Mouse (Mus musculus) fat pad, adult 2 months (tissue): Measurements from ENCODE around the gene H6pd.

Experiments
- DNase-seq: peaks from one replicate; pipeline ENCODE4 v3.0.0-alpha.2; 2011; ENCODE audit warnings: low read depth, low spot score; ENCODE audit errors: extremely low read depth

The H6pd gene

DNA sequence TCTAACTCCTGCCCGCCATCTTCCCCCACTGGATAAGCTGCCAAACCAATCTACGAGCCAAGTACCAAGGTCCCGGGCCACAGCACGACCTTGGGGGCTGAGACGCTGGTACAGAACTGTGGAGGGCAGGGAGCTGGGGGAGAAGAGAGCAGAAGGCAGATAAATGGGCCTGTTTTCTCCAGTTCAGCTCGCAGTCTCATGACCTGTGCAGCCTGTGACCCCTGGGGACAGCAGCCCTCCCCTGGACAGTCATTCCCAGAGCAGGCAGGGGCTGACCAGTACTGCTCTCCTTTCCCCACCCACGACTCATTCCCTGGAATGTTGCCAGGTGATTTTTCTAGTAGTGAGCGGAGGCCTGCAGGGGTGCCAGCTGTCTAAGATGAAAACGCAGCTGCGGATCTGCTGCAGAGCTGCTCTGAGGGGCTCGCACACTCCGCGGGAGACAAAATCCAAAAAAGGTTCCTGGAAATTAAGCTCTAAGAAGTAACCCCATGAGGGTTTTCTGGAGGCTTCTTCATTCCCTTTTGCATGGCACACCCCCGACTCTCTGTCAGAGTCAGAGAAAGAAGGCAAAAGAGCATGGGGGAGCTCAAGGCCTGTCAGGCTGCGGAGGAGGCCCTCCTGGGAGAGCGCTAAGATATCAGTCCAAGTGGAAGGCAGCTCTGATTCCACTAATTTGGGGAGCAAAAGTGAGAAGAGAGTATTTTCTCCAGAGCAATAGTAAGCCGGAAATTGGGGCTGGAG, 30.9 kb downstream of the H6pd start:
- DNase-seq, result no peak

DNA sequence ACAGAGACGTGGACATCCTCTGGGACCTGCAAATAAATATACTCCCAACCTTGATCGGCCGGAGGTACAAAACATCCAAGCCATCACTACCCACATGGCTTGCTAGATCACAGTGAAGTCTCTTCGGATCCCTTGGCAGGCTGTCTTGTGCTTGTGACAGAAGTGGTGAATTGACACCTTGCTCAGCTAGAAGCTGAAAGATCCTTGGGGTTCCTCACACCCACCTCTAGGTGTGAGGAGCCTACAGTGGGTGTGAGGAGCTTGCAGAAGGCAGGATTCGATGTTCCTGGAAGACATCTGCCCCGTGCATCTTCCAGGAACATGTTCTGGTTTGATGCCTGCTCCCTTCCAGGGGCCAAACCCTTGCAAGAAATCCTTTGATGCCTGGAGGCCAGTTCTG, 31.6 kb downstream of the H6pd start:
- no peak for DNase-seq

DNA sequence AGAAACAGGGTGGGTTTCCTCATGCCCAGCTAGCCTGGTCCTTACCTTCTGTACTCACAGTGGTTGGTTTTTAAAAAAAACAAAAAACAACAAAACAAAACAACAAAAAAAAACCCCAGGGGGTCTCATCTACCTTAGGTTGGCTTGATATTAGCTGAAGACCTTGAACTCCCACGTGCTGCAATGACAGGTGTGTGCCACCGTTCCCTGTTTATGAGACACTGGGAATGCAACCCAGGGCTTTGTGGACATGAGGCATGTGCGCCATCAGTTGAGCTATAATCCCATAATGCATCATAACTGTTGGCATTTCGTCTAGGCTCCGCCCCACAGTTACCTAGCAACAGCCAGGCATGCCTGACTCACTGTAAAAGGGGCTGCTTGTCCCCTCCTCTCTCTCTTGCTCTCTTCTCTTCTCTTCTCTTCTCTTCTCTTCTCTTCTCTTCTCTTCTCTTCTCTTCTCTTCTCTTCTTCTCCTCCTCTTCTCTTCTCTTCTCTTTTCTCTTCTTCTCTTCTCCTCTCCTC, 33.0 kb downstream of the H6pd start:
- no peak for DNase-seq

DNA sequence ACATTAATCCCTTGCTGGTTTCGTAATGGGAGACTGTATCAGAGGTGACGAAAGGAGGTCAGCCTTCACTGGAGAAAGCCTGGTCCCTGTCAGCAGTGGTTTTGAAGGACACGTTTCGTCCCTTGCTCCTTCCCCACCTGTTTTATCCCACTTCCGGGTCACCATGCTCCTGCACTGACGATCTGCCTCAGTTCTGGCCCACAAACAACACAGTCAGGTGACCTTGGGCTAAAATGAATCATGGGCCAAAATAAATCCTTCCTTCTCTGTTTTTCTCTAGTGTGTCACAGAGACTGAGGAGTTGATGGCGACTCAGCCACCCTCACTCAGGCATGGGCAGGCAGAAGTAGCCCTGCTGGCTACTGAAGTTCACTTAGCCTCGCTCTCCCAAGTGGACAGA, 33.5 kb downstream of the H6pd start:
- no peak for DNase-seq

DNA sequence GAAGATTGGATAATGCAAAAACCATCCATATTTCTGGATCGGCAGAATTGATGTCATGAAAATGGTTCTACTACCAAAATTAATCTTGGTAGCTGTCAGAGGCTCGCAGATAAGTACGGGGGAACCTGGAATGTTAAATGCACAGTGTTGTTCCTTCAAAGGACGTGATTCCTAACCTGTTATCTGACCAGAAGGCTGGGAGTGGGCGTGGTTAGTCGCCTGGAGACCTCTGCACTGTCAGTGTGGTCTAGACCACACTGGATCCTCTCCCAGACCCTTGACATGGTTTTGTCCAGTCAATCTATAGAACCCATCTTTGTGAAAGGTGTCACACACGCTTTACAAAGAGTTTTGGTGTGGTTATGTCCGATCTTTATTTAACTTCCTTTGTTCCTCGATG, 37.4 kb downstream of the H6pd start:
- no peak for DNase-seq

DNA sequence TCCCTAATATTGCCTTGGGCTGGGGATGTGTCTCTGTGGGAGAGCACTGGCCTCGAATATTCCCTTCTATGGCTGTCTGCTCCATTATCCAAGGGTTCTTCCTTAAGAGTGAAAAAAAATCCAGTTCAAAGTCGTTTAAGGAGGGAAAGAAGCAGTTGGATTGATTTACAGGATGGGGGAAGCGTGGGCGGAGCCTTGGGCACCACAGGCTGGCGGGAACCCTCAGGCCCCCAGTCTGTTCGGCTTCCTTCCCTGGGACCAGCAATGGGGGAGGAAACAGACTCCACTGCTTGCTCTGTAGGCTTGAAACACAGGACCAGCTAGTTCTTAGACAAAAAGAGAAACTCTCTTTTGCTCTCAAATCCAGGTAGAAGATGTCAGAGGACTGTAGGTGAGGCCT, 40.3 kb downstream of the H6pd start:
- DNase-seq, result no peak

DNA sequence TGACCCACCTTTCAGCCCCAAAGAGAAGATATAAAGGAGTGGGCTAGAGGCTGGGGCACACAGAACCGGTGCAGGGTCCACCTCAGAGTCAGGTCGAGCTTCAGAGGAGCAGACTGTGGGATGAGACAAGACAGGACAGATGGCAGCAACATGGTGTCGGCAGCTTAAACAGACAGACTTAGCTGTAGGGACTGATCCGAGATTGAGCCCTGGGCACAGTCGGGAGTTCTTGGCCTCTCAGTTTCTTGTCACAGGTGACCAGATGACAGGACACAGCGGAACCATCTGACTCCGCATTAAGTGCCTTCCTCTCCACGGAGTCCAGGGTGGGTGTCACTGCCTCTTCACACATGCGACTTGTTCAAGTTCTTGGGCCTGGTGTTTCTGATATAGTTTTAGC, 41.9 kb downstream of the H6pd start:
- DNase-seq, result no peak

DNA sequence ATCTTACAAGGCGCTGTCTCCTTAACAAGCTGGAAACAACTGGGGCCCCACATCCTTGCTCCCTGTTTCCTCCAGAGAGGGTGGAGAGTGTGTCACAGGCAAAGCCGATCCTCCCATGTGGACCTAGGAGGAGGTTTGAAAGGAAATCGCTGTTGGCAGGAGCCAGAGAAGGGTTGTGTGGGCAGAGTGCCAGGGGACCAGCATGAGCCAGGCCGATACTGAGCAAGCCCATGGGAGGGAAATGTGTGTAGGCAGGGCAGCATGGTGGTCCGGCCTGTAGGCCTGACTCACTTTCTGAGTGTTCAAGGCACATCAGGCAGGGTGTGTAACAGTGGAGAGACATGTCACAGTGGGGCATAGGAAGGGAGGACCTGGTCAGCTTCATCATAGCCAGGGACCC, 42.6 kb downstream of the H6pd start:
- DNase-seq, result no peak

DNA sequence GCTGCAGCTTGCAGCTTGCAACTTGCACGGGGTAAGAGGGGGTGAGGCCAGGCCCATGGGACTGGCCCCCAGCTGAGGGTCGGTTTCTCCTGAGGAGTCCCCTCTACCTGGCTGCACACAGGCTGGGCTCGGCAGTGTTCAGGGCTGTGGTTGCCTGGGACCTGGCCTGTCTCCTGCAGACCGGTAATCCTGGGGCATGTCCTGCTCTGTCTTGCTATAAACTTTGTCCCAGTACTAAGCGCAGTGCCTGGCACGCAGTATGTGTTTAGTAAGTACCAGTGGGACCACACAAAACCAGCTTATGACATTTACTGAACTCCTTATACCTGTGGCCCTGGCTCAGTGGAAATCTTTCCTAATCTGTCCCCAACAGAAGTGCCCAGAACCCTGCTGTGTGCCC, 43.2 kb downstream of the H6pd start:
- DNase-seq, result peak; percentile 88

DNA sequence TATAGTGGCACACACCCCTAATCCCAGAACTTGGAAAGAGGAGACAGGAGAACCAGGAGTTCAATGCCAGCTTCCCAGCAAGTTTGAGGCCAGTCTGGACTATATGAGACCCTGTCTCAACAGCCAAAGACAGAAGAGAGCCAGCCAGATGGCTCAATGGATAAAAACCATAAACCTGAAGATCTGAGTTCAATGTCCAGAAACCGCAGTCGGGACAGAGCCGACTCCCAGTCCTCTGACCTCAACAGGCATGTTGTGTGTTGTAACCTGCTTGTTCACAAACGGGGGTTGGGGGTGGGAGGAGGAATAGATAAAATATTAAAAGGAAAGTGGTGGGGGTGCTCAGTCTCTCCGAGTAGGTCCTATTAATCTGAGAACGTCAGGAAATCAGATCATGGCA, 43.6 kb downstream of the H6pd start:
- no peak for DNase-seq

DNA sequence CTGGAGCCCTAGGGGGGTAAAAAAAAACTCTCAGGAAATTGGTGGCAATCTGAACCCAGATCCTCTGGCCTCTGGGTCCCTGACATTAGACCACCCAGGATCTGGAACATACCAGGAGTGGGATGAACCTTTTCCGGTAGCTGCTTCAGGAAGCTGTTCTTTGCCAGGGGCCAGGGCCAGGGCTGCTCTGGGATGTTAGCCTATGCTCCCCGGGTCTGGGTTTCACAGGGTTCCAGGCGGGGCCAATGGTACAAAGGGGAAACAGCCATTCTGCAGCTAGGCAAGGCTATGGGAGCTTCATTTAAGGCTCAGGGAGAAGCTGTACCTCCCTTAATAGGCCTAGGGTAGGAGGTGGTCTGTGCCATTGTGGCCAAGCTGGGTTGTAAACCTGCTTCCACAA, 44.1 kb downstream of the H6pd start:
- no peak for DNase-seq

DNA sequence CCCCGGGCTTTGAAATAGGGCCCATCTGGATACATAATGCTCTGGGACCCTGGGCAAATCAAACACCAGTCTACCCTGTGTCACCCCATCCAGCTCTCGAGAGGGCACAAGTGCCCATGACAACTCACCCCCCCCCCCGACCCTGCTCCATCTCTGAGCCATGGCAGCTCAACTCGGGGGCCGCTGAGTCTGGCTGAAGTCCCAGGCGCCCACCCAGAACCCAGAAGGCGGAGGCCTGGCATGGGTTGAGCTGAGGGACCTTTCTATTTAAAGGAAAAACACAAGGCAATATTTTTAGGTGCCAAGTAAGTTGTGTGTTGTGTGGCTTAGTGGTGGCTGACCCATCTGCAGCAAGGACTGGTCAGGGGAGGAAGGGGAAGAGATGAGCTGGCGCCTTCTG, 44.5 kb downstream of the H6pd start:
- no peak for DNase-seq

DNA sequence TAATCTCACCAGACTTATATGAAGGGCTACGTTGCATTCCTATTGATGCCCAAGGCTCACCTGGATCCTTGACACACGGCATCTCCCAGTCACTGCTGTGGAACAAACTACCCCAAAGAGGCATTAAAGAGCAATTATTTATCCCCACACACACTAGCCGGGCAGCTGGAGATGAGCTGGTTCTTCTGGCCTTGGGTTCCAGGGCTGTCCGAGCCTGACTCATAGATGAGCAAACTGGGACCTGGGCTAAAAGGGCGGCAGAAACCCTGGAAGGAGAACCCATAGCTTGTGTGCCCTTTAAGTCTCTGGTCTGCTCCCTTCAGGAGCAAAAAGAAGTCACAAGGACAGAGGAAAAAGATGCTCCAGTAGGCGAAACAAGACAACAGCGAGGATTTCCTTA, 48.4 kb downstream of the H6pd start:
- DNase-seq, result no peak

DNA sequence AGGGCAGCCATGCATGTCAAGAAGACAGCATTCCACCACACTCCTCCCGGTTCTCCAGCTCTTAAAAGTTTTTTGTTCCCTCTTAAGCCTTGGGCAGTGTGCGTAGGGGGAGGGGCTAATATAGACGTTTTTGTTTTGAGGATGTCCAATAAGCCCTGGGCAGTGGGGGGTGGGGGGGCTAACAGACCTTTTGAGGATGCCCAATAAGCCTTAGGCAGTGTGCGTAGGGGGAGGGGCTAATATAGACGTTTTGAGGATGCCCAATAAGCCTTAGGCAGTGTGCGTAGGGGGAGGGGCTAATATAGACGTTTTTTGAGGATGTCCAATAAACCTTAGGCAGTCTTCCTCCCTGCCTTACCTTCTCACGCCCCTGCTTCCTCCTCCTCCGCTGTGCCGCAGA, 49.0 kb downstream of the H6pd start:
- DNase-seq, result no peak

DNA sequence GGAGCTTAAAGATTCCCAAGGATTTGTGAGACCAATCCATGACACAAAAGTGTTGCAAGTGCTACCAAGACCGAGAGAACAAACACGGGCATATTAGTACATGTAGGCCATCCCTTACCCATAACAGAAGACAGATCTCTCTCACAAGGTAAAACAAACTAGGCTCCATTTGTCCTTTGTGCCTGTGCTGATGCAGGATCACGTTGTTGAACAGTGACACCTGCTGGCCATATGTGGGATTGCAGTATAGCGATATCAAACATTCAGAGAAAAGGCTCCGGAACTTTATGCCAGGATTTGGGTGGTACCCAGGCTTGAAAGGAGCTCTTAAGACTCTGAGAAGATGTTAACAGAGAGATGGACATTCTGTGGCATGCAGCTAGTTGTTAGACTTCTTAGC, 50.3 kb downstream of the H6pd start:
- no peak for DNase-seq

DNA sequence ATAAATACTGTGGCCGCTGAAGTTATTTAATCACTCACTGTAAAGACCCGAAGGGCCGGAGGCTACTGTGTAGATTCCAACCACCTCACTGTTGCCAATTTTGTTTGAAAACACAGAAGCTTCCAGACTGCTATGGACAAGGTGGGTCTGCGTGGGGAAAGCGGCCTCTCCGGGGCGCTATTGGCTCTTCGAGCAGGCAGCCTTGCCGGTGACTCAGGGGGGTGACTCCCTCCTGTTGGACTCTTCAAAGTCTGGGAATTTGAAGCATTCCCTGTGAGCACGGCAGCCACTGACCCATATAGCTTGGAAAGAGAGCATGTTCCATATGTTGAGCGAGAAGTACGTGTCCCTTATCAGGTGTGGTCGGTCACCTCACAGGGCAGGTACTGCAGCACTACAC, 52.8 kb downstream of the H6pd start:
- no peak for DNase-seq

DNA sequence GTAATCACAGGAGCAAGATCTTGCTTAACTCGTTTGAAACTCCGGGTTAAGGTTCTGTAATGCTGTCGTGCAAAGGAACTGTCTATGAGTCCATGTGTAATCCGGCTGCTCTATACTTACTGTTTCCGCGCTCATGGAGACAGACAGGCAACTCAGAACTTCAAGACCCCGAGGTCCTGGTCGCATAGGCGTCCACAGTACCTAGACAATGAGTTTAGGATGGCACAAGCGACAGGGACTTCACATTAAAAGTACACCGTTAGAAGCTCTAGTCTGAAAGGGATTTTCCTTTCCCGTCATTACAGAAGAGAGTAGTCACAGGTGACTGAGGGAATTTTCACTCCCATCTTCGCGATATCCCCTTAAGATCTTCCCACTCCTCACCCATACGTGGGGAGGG, 53.2 kb downstream of the H6pd start:
- no peak for DNase-seq

DNA sequence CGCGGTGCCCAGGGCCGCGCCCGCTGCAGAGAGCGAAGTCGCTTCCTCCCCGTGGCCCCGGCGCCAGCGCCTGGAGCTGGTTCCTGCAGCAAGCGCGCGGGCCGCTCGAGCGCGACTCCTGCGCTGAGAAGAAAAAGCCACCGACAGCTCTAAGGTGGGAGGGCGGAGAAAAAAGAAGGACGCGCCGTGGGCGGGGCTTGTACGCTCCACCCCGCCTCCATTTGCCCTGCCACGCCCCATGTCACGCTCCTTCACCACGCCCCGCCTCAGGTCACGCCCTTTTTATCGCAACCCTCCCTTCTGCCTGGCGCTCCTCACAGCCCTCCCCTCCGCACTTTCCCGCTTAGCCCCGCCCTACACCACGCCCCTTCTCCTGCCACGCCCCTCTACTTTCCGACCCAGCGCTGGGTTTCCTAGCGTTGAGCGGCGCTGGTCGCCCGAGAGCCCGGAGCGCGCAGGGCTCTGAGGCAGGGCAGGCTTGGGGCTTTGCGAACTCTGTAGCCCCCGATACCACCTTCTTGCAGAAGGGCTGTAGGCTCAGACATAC, 53.9 kb downstream of the H6pd start, which contains the start of gene Spsb1:
Gene Spsb1 (minus strand): TSS at position 151 of the 547 bp plus-strand sequence.
- DNase-seq, result no peak

DNA sequence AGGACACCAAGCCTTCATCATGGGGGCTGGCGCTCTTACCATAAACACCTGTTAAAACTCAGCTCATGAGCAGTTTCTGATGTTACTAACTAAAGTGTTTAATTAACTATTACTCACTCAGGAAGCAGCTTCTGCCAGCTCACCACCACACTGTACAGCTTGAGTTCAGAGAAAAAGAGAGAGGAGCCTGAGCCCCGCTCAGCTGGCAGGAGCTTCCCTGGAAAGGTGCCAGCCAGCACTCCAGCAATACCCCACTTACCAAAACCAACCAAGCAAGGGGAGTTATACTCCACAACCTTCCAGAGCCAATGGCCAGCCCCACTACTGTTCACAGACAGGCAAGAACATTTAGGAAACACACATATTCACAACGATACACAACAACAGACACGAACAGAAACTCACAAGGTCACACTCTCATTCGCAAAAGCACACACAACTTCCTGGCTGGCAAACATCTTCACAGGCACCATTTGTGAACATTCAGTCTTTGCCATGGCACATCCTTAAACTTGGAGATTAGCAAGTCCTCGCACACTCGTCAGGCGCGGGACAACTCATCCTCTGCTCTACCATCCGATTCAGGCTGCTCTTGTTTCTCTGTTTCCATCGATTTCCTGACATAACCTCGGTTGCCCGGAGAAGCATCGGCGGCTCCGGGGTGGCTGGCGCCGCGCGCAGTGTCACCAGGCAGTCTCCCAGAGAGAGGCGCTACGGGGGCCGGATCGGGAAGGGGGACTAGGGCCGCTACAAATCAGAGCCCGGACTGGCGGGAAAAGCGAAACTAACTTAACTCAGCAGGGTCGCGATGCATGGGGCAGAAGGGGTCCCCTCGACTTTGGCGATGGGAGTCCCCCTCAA, 55.0 kb downstream of the H6pd start:
- DNase-seq, result no peak

DNA sequence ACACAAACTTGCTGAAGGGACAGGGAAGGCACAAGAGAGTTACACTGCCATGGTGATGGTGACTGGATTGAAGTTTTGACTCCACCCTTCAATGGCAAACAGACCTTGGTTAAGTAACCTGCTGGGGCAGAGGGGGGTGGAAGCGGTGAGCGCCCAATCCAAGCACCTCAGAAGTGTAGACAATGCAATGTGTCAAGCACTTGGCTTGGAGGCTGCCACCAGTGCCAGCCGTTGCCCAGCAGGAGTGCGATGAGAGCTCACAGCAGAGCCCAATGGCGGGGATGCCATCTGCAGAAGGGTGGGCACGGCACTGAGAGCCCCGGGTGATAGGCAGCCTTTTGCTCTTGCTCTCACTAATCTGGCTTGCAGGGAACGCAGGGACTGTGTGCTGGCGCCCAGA, 56.6 kb downstream of the H6pd start:
- no peak for DNase-seq

DNA sequence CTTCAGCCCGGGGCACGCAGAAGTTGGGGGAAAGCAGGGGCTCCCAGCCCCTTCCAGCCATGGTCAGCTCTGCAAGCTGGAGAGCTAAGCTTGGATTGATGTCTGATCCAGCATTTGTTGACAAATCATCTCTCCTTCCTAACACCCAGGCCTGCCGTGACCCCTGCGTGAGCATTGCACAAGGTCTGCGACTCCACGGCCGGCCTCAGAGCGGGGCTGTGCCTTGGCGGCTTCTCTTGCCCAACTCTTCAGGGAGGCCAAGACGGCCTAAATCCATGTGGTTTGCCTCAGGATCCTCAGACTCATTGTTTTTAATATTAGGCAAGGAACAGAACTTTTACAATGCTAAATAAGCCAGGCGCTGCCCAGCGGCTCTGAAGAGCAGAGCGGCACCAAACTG, 57.6 kb downstream of the H6pd start:
- DNase-seq, result no peak

DNA sequence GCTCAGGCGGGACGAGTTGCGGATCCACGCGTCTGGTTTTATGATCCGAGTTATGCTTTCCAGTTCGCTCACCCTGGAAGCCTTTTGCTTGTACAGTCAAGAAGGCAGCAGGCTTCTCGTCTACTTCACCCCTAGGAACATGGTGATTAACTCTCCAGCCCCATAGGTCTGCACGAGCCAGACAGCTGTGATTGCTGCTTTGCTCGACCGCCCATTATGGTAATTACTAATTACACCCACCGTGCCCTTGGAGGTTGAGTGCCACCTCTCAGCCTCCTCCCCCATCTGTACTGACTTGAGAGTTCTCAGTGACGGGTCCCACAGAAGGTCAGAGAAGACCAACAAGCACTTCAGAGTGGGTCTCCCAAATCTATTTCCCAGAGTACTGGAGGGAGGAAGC, 59.1 kb downstream of the H6pd start:
- DNase-seq, result no peak
